Mouse (Mus musculus) testis, adult 2 months (tissue): ENCODE results near the gene Cfap300. TPM values are rescaled to one million over a fixed set of nuclear protein-coding genes. Genes with fewer than 3 reads are reported as not detected.

Experiments
- H3K27ac ChIP-seq: fragments of 200-500 bp; 2 replicates; pipeline ENCODE4 v1.5.1; 2012; ENCODE audit warnings: low read depth, low read length; ENCODE audit not compliant: control insufficient read depth, insufficient read depth
- H3K27me3 ChIP-seq: fragments of 200-500 bp; 2 replicates; pipeline ENCODE4 v1.6.1; 2012; ENCODE audit warnings: mild to moderate bottlenecking, low read length, moderate library complexity; ENCODE audit not compliant: control insufficient read depth, insufficient read depth
- H3K36me3 ChIP-seq: fragments of 200-500 bp; 2 replicates; pipeline ENCODE4 v1.6.1; 2012; ENCODE audit warnings: mild to moderate bottlenecking, low read length; ENCODE audit not compliant: control insufficient read depth, insufficient read depth
- H3K4me1 ChIP-seq: fragments of 200-500 bp; 2 replicates; pipeline ENCODE4 v1.6.1; 2012; ENCODE audit warnings: low read length; ENCODE audit not compliant: control insufficient read depth, insufficient read depth
- H3K4me3 ChIP-seq: fragments of 200-500 bp; 2 replicates; pipeline ENCODE4 v1.5.1; 2012; ENCODE audit warnings: low read depth, mild to moderate bottlenecking, low read length, moderate library complexity, mixed read lengths; ENCODE audit not compliant: control insufficient read depth
- CTCF ChIP-seq: fragments of 200-500 bp; IDR thresholded peaks from 2 replicates; pipeline ENCODE4 v1.5.1; 2012; ENCODE audit warnings: low read depth, mild to moderate bottlenecking, inconsistent platforms, low read length, moderate library complexity; ENCODE audit not compliant: control insufficient read depth, insufficient read depth, insufficient replicate concordance
- POLR2A ChIP-seq: fragments of 200-500 bp; IDR thresholded peaks from 2 replicates; pipeline ENCODE4 v1.6.1; 2012; ENCODE audit warnings: low read depth, mild to moderate bottlenecking, inconsistent platforms, low read length, moderate library complexity; ENCODE audit not compliant: control insufficient read depth
- polyA plus RNA-seq: library from polyadenylated mRNA; depleted of rRNA; stranded (reverse); fragments of >200 nt; gene quantifications from 2 replicates; pipeline ENCODE4 v1.2.3, GENCODE M21; 2012

Cfap300 gene
- polyA plus RNA-seq, 1 experiment, result 45.7 TPM

- Histone ChIP-seq H3K27me3 (no peaks in the 10 kb centered on the region), H3K36me3 (no peaks in the 10 kb centered on the region), H3K27ac (no peak overlapping the region), H3K4me1 (peaks cover 2% of the 10 kb centered on the region; the same call in 1 of the 2 replicates), H3K4me3 (no peak overlapping the region)
- no peak for TF ChIP-seq CTCF
- no peak for TF ChIP-seq POLR2A
Measured at GRCm38 (mm10) chr9:8035091-8035490, 7.5 kb downstream of the Cfap300 start.

GRCm38 (mm10) chr9:8034143-8034542 lies 8.5 kb downstream of the Cfap300 start:
- TF ChIP-seq CTCF (no peak), POLR2A (no peak)
- Histone ChIP-seq H3K27me3 (no peaks in the 10 kb centered on the region), H3K36me3 (no peaks in the 10 kb centered on the region), H3K4me1 (peaks cover 2% of the 10 kb centered on the region; the same call in 1 of the 2 replicates), H3K4me3 (no peak overlapping the region), H3K27ac (no peak overlapping the region)

- H3K4me1 ChIP-seq, result peaks cover 2% of the 10 kb centered on the region; the same call in 1 of the 2 replicates
- H3K27ac ChIP-seq, result no peak overlapping the region
- no peak overlapping the region for H3K4me3 ChIP-seq
- no peaks in the 10 kb centered on the region for H3K27me3 ChIP-seq
- no peaks in the 10 kb centered on the region for H3K36me3 ChIP-seq
- no peak for TF ChIP-seq POLR2A
- no peak for TF ChIP-seq CTCF
Measured at GRCm38 (mm10) chr9:8032847-8033246, 9.8 kb downstream of the Cfap300 start.

- TF ChIP-seq CTCF (no peak), POLR2A (no peak)
- Histone ChIP-seq H3K27ac (no peak overlapping the region), H3K36me3 (no peaks in the 10 kb centered on the region), H3K4me1 (peaks cover 2% of the 10 kb centered on the region; the same call in 1 of the 2 replicates), H3K4me3 (no peak overlapping the region), H3K27me3 (no peaks in the 10 kb centered on the region)
Measured at GRCm38 (mm10) chr9:8018609-8019008, 24.0 kb downstream of the Cfap300 start.

GRCm38 (mm10) chr9:8017253-8017913 lies 25.2 kb downstream of the Cfap300 start:
- Histone ChIP-seq H3K36me3 (no peaks in the 10 kb centered on the region), H3K4me3 (peak overlapping the region; percentile 21)

GRCm38 (mm10) chr9:8004370-8004991 lies 38.1 kb downstream of the Cfap300 start, which contains the start of gene Yap1:
TSS of gene Yap1 (minus strand) at chr9:8004596.
- no peaks in the 10 kb centered on the region for H3K27me3 ChIP-seq
- TF ChIP-seq POLR2A (peak; percentile 48), CTCF (no peak)
- H3K4me3 ChIP-seq, result peak within 1 kb of the TSS; percentile 96
- peaks cover 12% of the 10 kb centered on the region for H3K4me1 ChIP-seq
- H3K27ac ChIP-seq, result peak within 1 kb of the TSS; percentile 92
- no peaks in the 10 kb centered on the region for H3K36me3 ChIP-seq

More at GRCm38 (mm10) chr9:8017253-8017913, 25.2 kb downstream of the Cfap300 start:
- TF ChIP-seq CTCF, result no peak
- TF ChIP-seq POLR2A, result no peak
- H3K27me3 ChIP-seq, result no peaks in the 10 kb centered on the region
- H3K4me1 ChIP-seq, result peaks cover 2% of the 10 kb centered on the region; the same call in 1 of the 2 replicates
- H3K27ac ChIP-seq, result no peak overlapping the region

- Histone ChIP-seq H3K4me1 (peaks cover 12% of the 10 kb centered on the region), H3K27me3 (no peaks in the 10 kb centered on the region), H3K36me3 (no peaks in the 10 kb centered on the region), H3K4me3 (peak overlapping the region; percentile 96), H3K27ac (peak overlapping the region; percentile 92)
- TF ChIP-seq CTCF (no peak), POLR2A (0 out of 2 replicates have a peak, but pooled peaks have one; percentile 18)
Measured at GRCm38 (mm10) chr9:8003301-8004271, 39.0 kb downstream of the Cfap300 start.
